Mouse (Mus musculus) hindbrain, embryonic 10.5 days (tissue): Measurements from ENCODE around the gene Olfr357. TPM values are rescaled to one million over a fixed set of nuclear protein-coding genes. Genes with fewer than 3 reads are reported as not detected.

Experiments used
- DNase-seq: peaks from one replicate; pipeline ENCODE4 v3.0.0-alpha.2; 2017; ENCODE audit warnings: low spot score
- H3K27ac ChIP-seq: fragments of 300-500 bp; sonication (generic); 2 replicates; pipeline ENCODE4 v1.5.1; 2016; ENCODE audit warnings: mild to moderate bottlenecking, moderate library complexity
- H3K27me3 ChIP-seq: fragments of 300-500 bp; sonication (generic); 2 replicates; pipeline ENCODE4 v1.6.1; 2016; ENCODE audit warnings: mild to moderate bottlenecking; ENCODE audit not compliant: poor library complexity, insufficient read depth, severe bottlenecking
- H3K36me3 ChIP-seq: fragments of 300-500 bp; sonication (generic); 2 replicates; pipeline ENCODE4 v1.6.1; 2016; ENCODE audit warnings: mild to moderate bottlenecking, moderate library complexity
- H3K4me1 ChIP-seq: fragments of 300-500 bp; sonication (generic); replicated peaks from 2 replicates; pipeline ENCODE4 v1.6.1; 2016; ENCODE audit warnings: mild to moderate bottlenecking
- H3K4me3 ChIP-seq: fragments of 300-500 bp; sonication (generic); 2 replicates; pipeline ENCODE4 v1.5.1; 2016; ENCODE audit warnings: mild to moderate bottlenecking, moderate library complexity
- H3K9me3 ChIP-seq: fragments of 300-500 bp; sonication (generic); 2 replicates; pipeline ENCODE4 v1.6.1; 2016; ENCODE audit warnings: mild to moderate bottlenecking, moderate library complexity
- WGBS: fragments of 180-500 bp; shearing (Covaris S2); methylation state at CpG from one replicate; pipeline ENCODE4 v1.1.7; 2016; 5-methylcytosine and 5-hydroxymethylcytosine counted together
- polyA plus RNA-seq: library from polyadenylated mRNA; unstranded; fragments of >200 nt; fragmentation: Nextera tagmentation; extraction: Ambion mirVana; gene quantifications from 2 replicates; pipeline ENCODE4 v1.2.1, GENCODE M21; 2016

The Olfr357 gene
- polyA plus RNA-seq, result not detected in 2 replicates

DNA sequence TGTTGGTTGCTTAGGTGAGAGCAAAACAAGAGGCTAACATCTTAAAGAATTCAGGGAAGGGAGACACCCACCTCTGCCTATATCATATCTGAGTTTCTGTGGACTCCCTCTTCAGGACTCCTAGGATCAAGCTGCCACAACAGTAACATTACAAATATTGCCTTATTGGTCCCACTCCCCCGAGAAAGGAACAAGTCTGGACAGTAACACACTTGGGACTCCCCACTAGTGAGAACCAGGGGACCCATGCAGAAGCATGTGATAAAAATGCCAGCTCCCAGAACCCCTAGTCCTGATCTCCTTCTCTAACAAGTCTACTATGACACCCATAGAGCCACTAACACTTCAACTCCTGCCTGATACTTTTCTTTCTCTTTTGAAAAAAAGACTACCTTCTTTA is at the start of gene Olfr357:
Olfr357 (plus strand) TSS at position 301 of the 400 bp plus-strand sequence.
- Histone ChIP-seq H3K27ac (no peak within 1 kb of the TSS), H3K9me3 (peaks cover 36% of the 10 kb centered on the region; the same call in 1 of the 2 replicates), H3K4me1 (no peaks in the 10 kb centered on the region), H3K27me3 (no peaks in the 10 kb centered on the region), H3K36me3 (no peaks in the 10 kb centered on the region), H3K4me3 (no peak within 1 kb of the TSS)
- no peak for DNase-seq
- WGBS, result 63% methylated on average over 1 of the region's 1 CpGs

DNA sequence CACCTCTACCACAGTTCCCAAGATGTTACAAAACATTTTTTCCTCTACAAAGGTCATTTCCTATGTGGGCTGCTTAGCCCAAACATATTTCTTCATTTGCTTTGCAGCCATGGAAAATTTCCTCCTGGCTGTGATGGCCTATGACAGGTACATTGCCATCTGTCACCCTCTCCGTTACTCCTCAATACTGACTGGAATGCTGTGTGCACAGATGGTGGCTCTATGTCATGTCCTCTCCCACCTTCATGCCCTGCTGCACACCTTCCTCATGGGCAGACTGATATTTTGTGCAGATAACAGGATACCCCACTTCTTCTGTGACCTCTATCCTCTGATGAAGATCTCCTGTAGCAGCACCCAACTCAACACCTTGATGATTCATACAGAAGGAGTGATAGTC is 3.4 kb downstream of the Olfr357 start:
- 84% methylated on average over 1 of the region's 1 CpGs for WGBS
- no peak for DNase-seq
- Histone ChIP-seq H3K27me3 (no peaks in the 10 kb centered on the region), H3K4me1 (no peaks in the 10 kb centered on the region), H3K4me3 (no peak overlapping the region), H3K27ac (no peak overlapping the region), H3K36me3 (no peaks in the 10 kb centered on the region), H3K9me3 (peaks cover 38% of the 10 kb centered on the region; the same call in 1 of the 2 replicates)

DNA sequence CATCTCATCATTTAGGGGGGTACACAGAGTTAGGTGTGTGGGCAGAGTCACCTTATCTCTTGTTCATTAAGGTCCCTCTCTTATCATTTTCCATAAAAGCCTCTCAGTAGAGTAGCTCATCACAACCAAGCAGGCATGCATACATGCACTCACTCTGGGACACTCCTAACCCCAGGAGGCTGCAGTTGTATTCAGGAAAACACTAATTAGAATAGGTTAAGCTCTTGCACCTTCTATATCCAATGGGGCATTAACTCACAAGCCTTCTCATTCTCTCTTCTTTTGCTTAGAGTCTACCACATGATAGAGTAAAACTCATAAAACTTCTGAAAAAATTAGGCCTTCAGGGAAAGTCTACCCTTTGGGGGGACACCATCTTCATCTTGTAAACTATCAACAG is 15.6 kb downstream of the Olfr357 start, which contains the start of gene Olfr358:
Olfr358 (minus strand) TSS at position 101 of the 400 bp plus-strand sequence.
- Histone ChIP-seq H3K36me3 (no peaks in the 10 kb centered on the region), H3K4me3 (no peak within 1 kb of the TSS), H3K27ac (no peak within 1 kb of the TSS)

More for the DNA sequence above, 15.6 kb downstream of the Olfr357 start, which contains the start of gene Olfr358:
- H3K27me3 ChIP-seq, result no peaks in the 10 kb centered on the region
- no peak for DNase-seq
- H3K9me3 ChIP-seq, result peaks cover 34% of the 10 kb centered on the region
- H3K4me1 ChIP-seq, result no peaks in the 10 kb centered on the region

Other genes starting within 250 kb of the Olfr357 start
- gene Olfr348, start 209.6 kb upstream of the Olfr357 start, polyA plus RNA-seq, result not detected in 2 replicates
- gene Olfr50, start 203.3 kb upstream of the Olfr357 start, polyA plus RNA-seq, result not detected in 2 replicates
- gene Olfr3, start 176.8 kb upstream of the Olfr357 start, polyA plus RNA-seq, result not detected in 2 replicates
- not detected in 2 replicates for gene Olfr350, start 147.5 kb upstream of the Olfr357 start, polyA plus RNA-seq
- gene Olfr351, start 131.2 kb upstream of the Olfr357 start, polyA plus RNA-seq, result not detected in 2 replicates
- not detected in 2 replicates for gene Olfr352, start 125.4 kb upstream of the Olfr357 start, polyA plus RNA-seq
- not detected in 2 replicates for gene Olfr353, start 100.9 kb upstream of the Olfr357 start, polyA plus RNA-seq
- not detected in 2 replicates for gene Olfr354, start 88.1 kb upstream of the Olfr357 start, polyA plus RNA-seq
- gene Olfr355, start 64.9 kb upstream of the Olfr357 start, polyA plus RNA-seq, result not detected in 2 replicates
- gene Olfr356, start 56.7 kb upstream of the Olfr357 start, polyA plus RNA-seq, result not detected in 2 replicates
- not detected in 2 replicates for gene Olfr358, start 15.5 kb downstream of the Olfr357 start, polyA plus RNA-seq
- not detected in 2 replicates for gene Olfr360, start 71.9 kb downstream of the Olfr357 start, polyA plus RNA-seq
- not detected in 2 replicates for gene Olfr361, start 95.5 kb downstream of the Olfr357 start, polyA plus RNA-seq
- not detected in 2 replicates for gene Olfr362, start 124.1 kb downstream of the Olfr357 start, polyA plus RNA-seq
- not detected in 2 replicates for gene Olfr364-ps1, start 145.5 kb downstream of the Olfr357 start, polyA plus RNA-seq
- not detected in 2 replicates for gene Olfr365, start 194.4 kb downstream of the Olfr357 start, polyA plus RNA-seq
- not detected in 2 replicates for gene Olfr366, start 217.7 kb downstream of the Olfr357 start, polyA plus RNA-seq